Mouse (Mus musculus) left cerebral cortex, postnatal 14 days (tissue): ENCODE measurements around the gene Htt. TPM values are rescaled to one million over a fixed set of nuclear protein-coding genes. Genes with fewer than 3 reads are reported as not detected.
A peak's percentile ranks its signal among the peaks of the same experiment; 100 is the strongest.

Experiments
- DNase-seq, 2 experiments: peaks; one replicate each; pipeline ENCODE4 v3.0.0; 2021 to 2022; ENCODE audit warnings: low spot score in 2 of 2, mixed read lengths in 1 of 2
- intact Hi-C: fragments of 180-260 bp; cut with DNase I; formaldehyde crosslinking; loops from one replicate; pipeline ENCODE4 v1.15.1; 2025
- microRNA-seq, 2 experiments: library from miRNA; unstranded; fragments of <30 nt; microRNA quantifications; one replicate each; pipeline ENCODE4 v1.2.0; 2022
- total RNA-seq, 2 experiments: library from RNA; stranded (reverse); gene quantifications; 2 replicates each; pipeline ENCODE4 v1.2.3; 2021

Htt gene
- total RNA-seq, 2 experiments from 2014 or later, result 70.9 to 84.1 TPM

GRCm38 (mm10) chr5:34957015-34957414 lies 195.5 kb downstream of the Htt start:
- intact Hi-C loops, result no loop called here
- DNase-seq, result peak; percentile 43 to 63

- no peak for DNase-seq
- intact Hi-C loops, result no loop called here
Measured at GRCm38 (mm10) chr5:34960021-34960420, 198.5 kb downstream of the Htt start.

Small RNA genes lying within 50 kb of the gene (microRNA-seq; reads per million reads assigned to microRNA genes)
- 0 reads per million in 2 experiments for gene Mir467g

Other genes with a start within 250 kb of the Htt start
- 10 to 100 TPM in 1 of 2 experiments, 1 to 10 TPM in 1; 9.2 to 11.7 TPM for gene Tnip2, start 247.7 kb upstream of the Htt start, total RNA-seq
- 1 to 10 TPM; 2.8 to 4.6 TPM for gene Sh3bp2, start 235.9 kb upstream of the Htt start, total RNA-seq
- 100 to 1,000 TPM; 361 to 367 TPM for gene Add1, start 188.1 kb upstream of the Htt start, total RNA-seq
- gene Mfsd10, start 124.5 kb upstream of the Htt start, total RNA-seq, result 10 to 100 TPM; 39.9 to 42.8 TPM
- 10 to 100 TPM; 13.5 to 13.7 TPM for gene Nop14, start 101.6 kb upstream of the Htt start, total RNA-seq
- gene Grk4, start 101.4 kb upstream of the Htt start, total RNA-seq, result 1 to 10 TPM; 3.4 to 4.0 TPM
- 10 to 100 TPM; 10.1 to 10.3 TPM for gene Msantd1, start 146.3 kb downstream of the Htt start, total RNA-seq
- gene Rgs12, start 187.7 kb downstream of the Htt start, total RNA-seq, result 10 to 100 TPM; 56.0 to 65.8 TPM